Mouse (Mus musculus) embryonic facial prominence, embryonic 15.5 days (tissue): ENCODE measurements around the gene C6. TPM values are rescaled to one million over a fixed set of nuclear protein-coding genes. Genes with fewer than 3 reads are reported as not detected.

Experiments
- ATAC-seq: fragments of 200-750 bp; cut with Nextera tagmentation; 2 replicates; pipeline ENCODE4 v1.8.0; 2017; ENCODE audit warnings: low read depth, moderate TSS enrichment; ENCODE audit not compliant: insufficient number of reproducible peaks, low FRiP score, low TSS enrichment
- H3K27ac ChIP-seq: fragments of 300-500 bp; sonication (generic); replicated peaks from 2 replicates; pipeline ENCODE4 v1.5.1; 2015; ENCODE audit warnings: mild to moderate bottlenecking, inconsistent platforms
- H3K27me3 ChIP-seq: fragments of 300-500 bp; sonication (generic); 2 replicates; pipeline ENCODE4 v1.6.1; 2015; ENCODE audit warnings: inconsistent platforms
- H3K36me3 ChIP-seq: fragments of 300-500 bp; sonication (generic); 2 replicates; pipeline ENCODE4 v1.6.1; 2015; ENCODE audit warnings: mild to moderate bottlenecking, inconsistent platforms
- H3K4me1 ChIP-seq: fragments of 300-500 bp; sonication (generic); 2 replicates; pipeline ENCODE4 v1.6.1; 2015; ENCODE audit warnings: inconsistent platforms
- H3K4me2 ChIP-seq: fragments of 300-500 bp; sonication (generic); replicated peaks from 2 replicates; pipeline ENCODE4 v1.6.1; 2015; ENCODE audit warnings: mild to moderate bottlenecking, inconsistent platforms
- H3K4me3 ChIP-seq: fragments of 300-500 bp; sonication (generic); replicated peaks from 2 replicates; pipeline ENCODE4 v1.5.1; 2015; ENCODE audit warnings: mild to moderate bottlenecking, inconsistent platforms
- H3K9ac ChIP-seq: fragments of 300-500 bp; sonication (generic); 2 replicates; pipeline ENCODE4 v1.6.1; 2015; ENCODE audit warnings: inconsistent platforms
- H3K9me3 ChIP-seq: fragments of 300-500 bp; sonication (generic); replicated peaks from 2 replicates; pipeline ENCODE4 v1.6.1; 2016; ENCODE audit warnings: inconsistent platforms
- WGBS: fragments of 180-500 bp; shearing (Covaris S2); methylation state at CpG from one replicate; pipeline ENCODE4 v1.1.7; 2015; 5-methylcytosine and 5-hydroxymethylcytosine counted together
- polyA plus RNA-seq: library from polyadenylated mRNA; unstranded; fragments of >200 nt; fragmentation: Nextera tagmentation; extraction: Ambion mirVana; gene quantifications from 2 replicates; pipeline ENCODE4 v1.2.1, GENCODE M21; 2015

Gene C6
- polyA plus RNA-seq, 1 experiment from 2014 or later: 0.21 TPM

DNA sequence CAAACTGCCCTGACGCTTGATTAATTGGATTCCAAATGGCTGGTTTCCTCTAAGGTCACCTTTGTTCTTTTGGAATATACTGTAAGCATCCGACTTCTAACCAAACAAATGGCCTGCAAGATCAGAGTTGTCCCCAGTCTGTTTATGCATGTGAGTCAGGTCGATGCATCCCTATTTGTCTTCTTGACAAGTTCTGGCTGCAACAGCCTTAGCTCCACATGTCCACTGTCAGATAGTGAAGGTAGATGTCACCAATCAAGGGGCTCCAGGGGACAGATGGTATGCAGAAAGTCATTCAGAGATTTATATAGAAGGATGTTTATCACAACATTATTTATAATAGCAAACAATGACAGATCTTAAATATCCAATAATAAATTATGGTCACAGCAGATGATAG, 91.5 kb downstream of the C6 start:
- WGBS: 63% methylated on average over 3 of the region's 3 CpGs
- no peak overlapping the region for H3K27ac ChIP-seq
- H3K4me3 ChIP-seq: no peak overlapping the region
- H3K36me3 ChIP-seq: no peaks in the 10 kb centered on the region
- no peak overlapping the region for H3K4me2 ChIP-seq
- H3K9ac ChIP-seq: no peak overlapping the region
- no peaks in the 10 kb centered on the region for H3K27me3 ChIP-seq
- H3K9me3 ChIP-seq: no peaks in the 10 kb centered on the region
- no peaks in the 10 kb centered on the region for H3K4me1 ChIP-seq
- no peak for ATAC-seq

DNA sequence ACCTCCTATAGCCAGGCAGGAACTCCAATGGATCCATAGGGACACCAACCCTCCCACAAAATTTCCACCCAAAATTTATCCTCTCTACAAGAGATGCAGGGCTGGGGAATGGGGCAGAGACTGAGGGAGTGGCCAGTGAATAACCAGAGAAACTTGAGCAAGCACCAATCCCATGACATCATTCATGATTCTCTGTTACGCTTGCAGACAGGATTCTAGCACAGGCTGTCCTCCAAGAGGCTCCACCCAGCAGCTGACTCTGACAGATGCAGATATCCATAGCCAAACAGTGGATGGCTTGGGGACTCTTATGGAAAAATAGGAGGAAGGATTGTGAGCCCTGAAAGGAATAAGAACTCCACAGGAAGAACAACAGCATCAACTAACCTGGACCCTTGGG, 94.2 kb downstream of the C6 start:
- 64% methylated on average over 1 of the region's 1 CpGs for WGBS
- H3K4me3 ChIP-seq: no peak overlapping the region
- H3K9ac ChIP-seq: no peak overlapping the region
- no peak for ATAC-seq
- no peaks in the 10 kb centered on the region for H3K27me3 ChIP-seq
- no peaks in the 10 kb centered on the region for H3K9me3 ChIP-seq
- H3K27ac ChIP-seq: no peak overlapping the region
- no peak overlapping the region for H3K4me2 ChIP-seq
- H3K36me3 ChIP-seq: no peaks in the 10 kb centered on the region
- H3K4me1 ChIP-seq: no peaks in the 10 kb centered on the region

DNA sequence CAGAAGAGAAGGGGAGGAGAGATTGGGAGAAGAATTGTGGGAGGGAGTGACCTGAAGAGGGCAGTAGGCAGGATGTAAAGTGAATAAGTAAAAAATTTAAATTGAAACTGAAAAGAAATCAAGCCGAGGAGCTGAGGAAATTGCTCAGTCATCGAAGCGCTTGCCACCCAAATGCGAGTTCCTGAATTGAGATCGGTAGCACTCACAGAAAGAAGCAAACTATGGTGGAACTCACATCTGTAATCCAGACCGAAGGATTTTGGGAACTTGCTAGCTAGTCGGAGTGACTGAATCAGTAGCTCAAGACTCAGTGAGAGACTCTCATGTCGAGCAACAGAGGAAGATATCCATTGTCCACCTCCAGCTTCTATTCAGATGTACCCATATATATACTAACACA, 94.8 kb downstream of the C6 start:
- 90% methylated on average over 8 of the region's 8 CpGs for WGBS
- Histone ChIP-seq H3K27ac (no peak overlapping the region), H3K27me3 (no peaks in the 10 kb centered on the region), H3K4me3 (no peak overlapping the region), H3K4me2 (no peak overlapping the region), H3K4me1 (no peaks in the 10 kb centered on the region), H3K9me3 (no peaks in the 10 kb centered on the region), H3K36me3 (no peaks in the 10 kb centered on the region), H3K9ac (no peak overlapping the region)
- ATAC-seq: no peak

DNA sequence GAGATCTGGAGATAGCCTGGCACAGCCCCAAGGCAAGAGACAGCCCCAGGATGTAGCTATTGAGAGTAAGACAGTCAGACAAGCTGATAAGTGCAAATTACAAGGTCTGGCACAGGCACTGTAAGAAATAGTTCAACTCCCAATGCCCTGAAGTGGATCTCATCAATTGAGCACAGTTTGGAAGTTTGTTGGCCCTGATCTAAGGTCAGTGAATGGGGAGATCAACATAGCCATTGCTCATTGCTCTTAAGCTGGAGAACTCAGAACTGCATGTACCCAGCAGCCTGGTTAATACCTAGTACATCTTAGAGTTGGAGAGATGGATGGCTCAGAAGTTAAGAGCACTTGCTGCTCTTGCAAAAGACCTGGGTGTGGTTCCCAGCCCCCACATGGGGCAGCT, 100.8 kb downstream of the C6 start:
- H3K27me3 ChIP-seq: no peaks in the 10 kb centered on the region
- no peak overlapping the region for H3K27ac ChIP-seq
- no peaks in the 10 kb centered on the region for H3K36me3 ChIP-seq
- H3K4me2 ChIP-seq: no peak overlapping the region
- no peak overlapping the region for H3K9ac ChIP-seq
- no peak for ATAC-seq
- no peaks in the 10 kb centered on the region for H3K4me1 ChIP-seq
- no peaks in the 10 kb centered on the region for H3K9me3 ChIP-seq
- no peak overlapping the region for H3K4me3 ChIP-seq

DNA sequence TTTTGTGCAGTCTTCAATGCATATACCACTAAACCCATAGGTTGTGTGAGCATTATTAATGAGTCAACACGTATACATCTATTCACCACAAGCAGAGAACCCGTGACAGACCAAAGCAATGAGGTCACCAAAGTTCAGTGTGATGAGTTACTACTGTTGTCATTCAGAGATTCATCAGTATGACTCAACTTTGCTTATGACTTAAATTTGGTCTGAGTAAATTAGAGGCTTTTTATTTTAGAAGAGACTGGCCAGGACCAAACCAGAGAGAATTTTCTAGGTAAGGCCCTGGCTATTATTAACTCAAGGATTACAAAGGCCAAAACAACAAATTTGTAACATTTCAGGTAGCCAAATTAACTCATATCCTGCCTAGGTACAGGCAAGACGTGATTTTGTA, 109.4 kb downstream of the C6 start:
- Histone ChIP-seq H3K4me3 (no peak overlapping the region), H3K9me3 (no peaks in the 10 kb centered on the region), H3K36me3 (no peaks in the 10 kb centered on the region), H3K9ac (no peak overlapping the region), H3K4me2 (no peak overlapping the region), H3K27ac (no peak overlapping the region), H3K4me1 (no peaks in the 10 kb centered on the region), H3K27me3 (no peaks in the 10 kb centered on the region)
- WGBS: 79% methylated on average over 3 of the region's 3 CpGs
- ATAC-seq: no peak

DNA sequence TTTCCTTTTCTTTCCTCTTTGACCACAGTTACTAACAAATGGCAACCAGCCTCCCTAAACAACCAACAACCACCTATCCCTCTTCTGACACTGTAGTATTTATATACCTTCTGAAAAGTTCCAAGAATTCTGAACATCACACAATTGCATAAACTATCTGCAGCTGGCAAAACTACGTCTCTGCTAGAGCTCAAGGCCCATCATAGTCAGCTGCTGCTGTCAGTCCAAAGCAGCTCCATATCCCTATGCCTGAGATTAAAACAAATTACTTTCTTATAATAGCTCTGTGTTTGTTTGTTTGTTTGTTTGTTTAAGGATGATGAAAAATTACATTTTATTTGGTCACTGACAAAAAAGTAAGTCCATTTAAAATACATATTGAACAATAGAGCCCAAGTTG, 123.0 kb downstream of the C6 start:
- ATAC-seq: no peak
- H3K9ac ChIP-seq: no peak overlapping the region
- no peak overlapping the region for H3K4me3 ChIP-seq
- no peak overlapping the region for H3K27ac ChIP-seq
- H3K9me3 ChIP-seq: no peaks in the 10 kb centered on the region
- no peak overlapping the region for H3K4me2 ChIP-seq
- no peaks in the 10 kb centered on the region for H3K36me3 ChIP-seq
- no peaks in the 10 kb centered on the region for H3K27me3 ChIP-seq
- WGBS: 82% methylated on average over 1 of the region's 1 CpGs
- H3K4me1 ChIP-seq: no peaks in the 10 kb centered on the region

Other genes starting within 250 kb of the C6 start
- not detected in 2 replicates for gene Mroh2b, start 171.6 kb downstream of the C6 start, polyA plus RNA-seq